Mouse (Mus musculus) spleen, adult 12 weeks (tissue): ENCODE measurements around the gene Clca2.
A peak's percentile ranks its signal among the peaks of the same experiment; 100 is the strongest.

Source experiments
- DNase-seq: peaks from one replicate; pipeline ENCODE4 v3.0.0; 2022; ENCODE audit warnings: low spot score

Clca2 gene

GRCm38 (mm10) chr3:145099291-145099690 lies at the start of gene Clca2:
TSS of gene Clca2 (minus strand) at chr3:145099443.
- DNase-seq: no peak

GRCm38 (mm10) chr3:145147952-145148351 lies 48.7 kb upstream of the Clca2 start:
- no peak for DNase-seq

GRCm38 (mm10) chr3:145147483-145147882 lies 48.2 kb upstream of the Clca2 start:
- DNase-seq: no peak

- no peak for DNase-seq
Measured at GRCm38 (mm10) chr3:145146871-145147270, 47.6 kb upstream of the Clca2 start.

- DNase-seq: no peak
Measured at GRCm38 (mm10) chr3:145143856-145144255, 44.6 kb upstream of the Clca2 start.

- no peak for DNase-seq
Measured at GRCm38 (mm10) chr3:145142925-145143324, 43.7 kb upstream of the Clca2 start.

- no peak for DNase-seq
Measured at GRCm38 (mm10) chr3:145140236-145140635, 41.0 kb upstream of the Clca2 start.

GRCm38 (mm10) chr3:145131210-145131868 lies 32.1 kb upstream of the Clca2 start:
- DNase-seq: no peak

GRCm38 (mm10) chr3:145129356-145129755 lies 30.1 kb upstream of the Clca2 start:
- DNase-seq: no peak

- DNase-seq: no peak
Measured at GRCm38 (mm10) chr3:145126618-145127017, 27.4 kb upstream of the Clca2 start.

GRCm38 (mm10) chr3:145119425-145119824 lies 20.2 kb upstream of the Clca2 start:
- DNase-seq: no peak

GRCm38 (mm10) chr3:145119002-145119358 lies 19.7 kb upstream of the Clca2 start:
- DNase-seq: no peak

- DNase-seq: peak; percentile 96
Measured at GRCm38 (mm10) chr3:145118254-145119001, 19.2 kb upstream of the Clca2 start, which contains the start of gene Odf2l. TSS of gene Odf2l (plus strand) at chr3:145118588.

- no peak for DNase-seq
Measured at GRCm38 (mm10) chr3:145117637-145118036, 18.4 kb upstream of the Clca2 start.

- DNase-seq: no peak
Measured at GRCm38 (mm10) chr3:145115169-145115568, 15.9 kb upstream of the Clca2 start.

GRCm38 (mm10) chr3:145105773-145106504 lies 6.7 kb upstream of the Clca2 start:
- DNase-seq: no peak

- DNase-seq: no peak
Measured at GRCm38 (mm10) chr3:145105076-145105772, 6.0 kb upstream of the Clca2 start.

GRCm38 (mm10) chr3:145103770-145104169 lies 4.5 kb upstream of the Clca2 start:
- no peak for DNase-seq

- DNase-seq: no peak
Measured at GRCm38 (mm10) chr3:145103321-145103720, 4.1 kb upstream of the Clca2 start.

- no peak for DNase-seq
Measured at GRCm38 (mm10) chr3:145101891-145102555, 2.8 kb upstream of the Clca2 start.

GRCm38 (mm10) chr3:145087857-145088598 lies 11.2 kb downstream of the Clca2 start:
- no peak for DNase-seq
